Mouse (Mus musculus): ENCODE measurements around the gene Mov10. TPM values are rescaled to one million over a fixed set of nuclear protein-coding genes. Genes with fewer than 3 reads are reported as not detected.
"Not testable (repeated sequence)": the region's sequence is repeated elsewhere in the genome, so short reads cannot be mapped to it uniquely, and the experiment has no call there.

Gene Mov10
- total and polyA plus RNA-seq, 3 experiments = 7.2 to 31.9 (median 18.4) TPM

- TF ChIP-seq ZMIZ1 (IDR thresholded peaks at IDR 0.05; ENCODE audit: low read depth, low read length) = no peak
- peak; percentile 98 for TF ChIP-seq JUN (IDR thresholded peaks at IDR 0.05; ENCODE audit: insufficient read depth, low read depth, low read length)
- no peak for TF ChIP-seq SMC3 (IDR thresholded peaks at IDR 0.05; ENCODE audit: low read depth, low read length)
- TF ChIP-seq MAX (IDR thresholded peaks at IDR 0.05; ENCODE audit: low read length) = no peak
- peak; percentile 90 for TF ChIP-seq IRF4 (IDR thresholded peaks at IDR 0.05; ENCODE audit: low read depth, low read length)
These were observed 51.2 kb downstream of the Mov10 start (continued) for GRCm38 (mm10) chr3:104767141-104767540.

GRCm38 (mm10) chr3:104765021-104765420 is 53.3 kb downstream of the Mov10 start:
- dilution Hi-C loops (cut with MboI; ENCODE audit: extremely low pct_ligation_motif_present, extremely low pct_unique_long_range_greater_than_20kb, low sequenced_read_pairs) = no loop called here
- H3K4me2 ChIP-seq (ENCODE audit: insufficient read depth, low read depth, poor library complexity, severe bottlenecking) = no peak overlapping the region

GRCm38 (mm10) chr3:104762103-104762863 is 56.1 kb downstream of the Mov10 start:
- H3K9ac ChIP-seq (ENCODE audit: insufficient read depth, low read depth); dilution Hi-C loops (cut with MboI; ENCODE audit: extremely low pct_ligation_motif_present, extremely low pct_unique_long_range_greater_than_20kb, low sequenced_read_pairs): not testable (repeated sequence)
- peak; percentile 66 for DNase-seq (ENCODE audit: extremely low read depth)

More at GRCm38 (mm10) chr3:104765021-104765420, 53.3 kb downstream of the Mov10 start:
- H3K4me3 ChIP-seq (replicated peaks in 1 of 3; ENCODE audit: low read depth in 2 of 3, low read length in 2 of 3, poor library complexity in 1 of 3) = no peak overlapping the region
- no peak overlapping the region for H3K27ac ChIP-seq (ENCODE audit: insufficient read depth, low read depth)
- no peaks in the 10 kb centered on the region for H3K36me3 ChIP-seq (replicated peaks in 1 of 2; ENCODE audit: control insufficient read depth in 1 of 2, insufficient read depth in 1 of 2, low read length in 1 of 2)
- H3K79me2 ChIP-seq (replicated peaks; ENCODE audit: control insufficient read depth, extremely low read depth, insufficient read depth, poor library complexity, severe bottlenecking) = no peaks in the 10 kb centered on the region
- no peak overlapping the region for H3K9ac ChIP-seq (ENCODE audit: insufficient read depth, low read depth)
- no peaks in the 10 kb centered on the region for H3K27me3 ChIP-seq (replicated peaks)
- no peaks in the 10 kb centered on the region for H3K9me3 ChIP-seq (replicated peaks; ENCODE audit: low read length)
- in situ Hi-C loops (cut with MboI; ENCODE audit: low pct_ligation_motif_present, low pct_unique_long_range_greater_than_20kb, low sequenced_read_pairs) = no loop called here
- DNase-seq (ENCODE audit: extremely low read depth) = peak; percentile 45
- TF ChIP-seq EP300 (IDR thresholded peaks at IDR 0.05; ENCODE audit: low read length) (no peak), E2F4 (IDR thresholded peaks at IDR 0.05; ENCODE audit: insufficient replicate concordance, low read depth, low read length) (no peak), CHD2 (IDR thresholded peaks at IDR 0.05; ENCODE audit: low read length) (no peak), IRF4 (IDR thresholded peaks at IDR 0.05; ENCODE audit: low read depth, low read length) (no peak), ELF1 (IDR thresholded peaks at IDR 0.05; ENCODE audit: low read depth, low read length) (no peak), USF2 (conservative IDR thresholded peaks at IDR 0.05; ENCODE audit: low read depth, low read length) (no peak), GABPA (IDR thresholded peaks at IDR 0.05; ENCODE audit: insufficient replicate concordance, low read depth, low read length) (no peak), JUN (IDR thresholded peaks at IDR 0.05; ENCODE audit: insufficient read depth, low read depth, low read length) (no peak), POLR2AphosphoS2 (IDR thresholded peaks at IDR 0.05; ENCODE audit: low read depth, low read length) (no peak), ZKSCAN1 (IDR thresholded peaks at IDR 0.05; ENCODE audit: borderline replicate concordance, low read depth, low read length) (no peak), MAFK (IDR thresholded peaks at IDR 0.05; ENCODE audit: insufficient replicate concordance, low read length) (no peak), ZNF384 (IDR thresholded peaks at IDR 0.05; ENCODE audit: low read depth, low read length) (0 out of 2 replicates have a peak, but pooled peaks have one; percentile 47), CTCF (conservative IDR thresholded peaks at IDR 0.05 in 1 of 2, IDR thresholded peaks at IDR 0.05 in 1 of 2; ENCODE audit: low read depth in 2 of 2, low read length in 2 of 2) (peak; percentile 67 to 96), TBP (conservative IDR thresholded peaks at IDR 0.05; ENCODE audit: low read depth, low read length) (no peak), SMC3 (IDR thresholded peaks at IDR 0.05; ENCODE audit: low read depth, low read length) (peak; percentile 13; the same call in 1 of the 2 replicates), HCFC1 (IDR thresholded peaks at IDR 0.05; ENCODE audit: low read depth, low read length) (no peak), RAD21 (IDR thresholded peaks at IDR 0.05; ENCODE audit: low read depth, low read length) (peak; percentile 23), POLR2A (IDR thresholded peaks at IDR 0.05; ENCODE audit: low read depth, low read length) (no peak), RCOR1 (conservative IDR thresholded peaks at IDR 0.05; ENCODE audit: low read depth, low read length) (no peak)
- H3K4me1 ChIP-seq (ENCODE audit: control insufficient read depth in 1 of 2, insufficient read depth in 2 of 2) = peaks cover 9 to 22% of the 10 kb centered on the region in 2 experiments

More at GRCm38 (mm10) chr3:104762103-104762863, 56.1 kb downstream of the Mov10 start:
- H3K9me3 ChIP-seq (replicated peaks; ENCODE audit: low read length); H3K27me3 ChIP-seq (replicated peaks); H3K27ac ChIP-seq (ENCODE audit: insufficient read depth, low read depth); H3K4me3 ChIP-seq (replicated peaks in 1 of 3; ENCODE audit: low read depth in 2 of 3, low read length in 2 of 3, poor library complexity in 1 of 3); H3K36me3 ChIP-seq (replicated peaks in 1 of 2; ENCODE audit: control insufficient read depth in 1 of 2, insufficient read depth in 1 of 2, low read length in 1 of 2); H3K79me2 ChIP-seq (replicated peaks; ENCODE audit: control insufficient read depth, extremely low read depth, insufficient read depth, poor library complexity, severe bottlenecking); in situ Hi-C loops (cut with MboI; ENCODE audit: low pct_ligation_motif_present, low pct_unique_long_range_greater_than_20kb, low sequenced_read_pairs): not testable (repeated sequence)
- H3K4me1 ChIP-seq (ENCODE audit: control insufficient read depth in 1 of 2, insufficient read depth in 2 of 2) = peaks cover 5 to 12% of the 10 kb centered on the region in 2 experiments
- peak overlapping the region; percentile 63; the same call in 1 of the 2 replicates for H3K4me2 ChIP-seq (ENCODE audit: insufficient read depth, low read depth, poor library complexity, severe bottlenecking)
